Mouse (Mus musculus) C2C12 (cell line): ENCODE measurements around the gene Disp2.

Experiments
- CEBPB ChIP-seq: IDR thresholded peaks from one replicate; pipeline ENCODE4 v1.6.1; 2011; ENCODE audit warnings: low read depth, mild to moderate bottlenecking, control low read depth, moderate library complexity
- CTCF ChIP-seq: IDR thresholded peaks from one replicate; pipeline ENCODE4 v1.5.1; 2011; ENCODE audit not compliant: control insufficient read depth, insufficient read depth, insufficient read length
- FOSL1 ChIP-seq: IDR thresholded peaks from one replicate; pipeline ENCODE4 v1.8.0; 2011; ENCODE audit warnings: mild to moderate bottlenecking, low read length; ENCODE audit not compliant: poor library complexity, insufficient read depth, severe bottlenecking
- MAX ChIP-seq: IDR thresholded peaks from one replicate; pipeline ENCODE4 v1.6.1; 2011; ENCODE audit warnings: mild to moderate bottlenecking, control low read depth
- MYOD1 ChIP-seq: IDR thresholded peaks from one replicate; pipeline ENCODE4 v1.6.1; 2011; ENCODE audit warnings: low read depth; ENCODE audit not compliant: control insufficient read depth, insufficient read length
- USF1 ChIP-seq: IDR thresholded peaks from one replicate; pipeline ENCODE4 v1.6.1; 2011; ENCODE audit warnings: low read depth, mild to moderate bottlenecking, control low read depth, moderate library complexity

DNA sequence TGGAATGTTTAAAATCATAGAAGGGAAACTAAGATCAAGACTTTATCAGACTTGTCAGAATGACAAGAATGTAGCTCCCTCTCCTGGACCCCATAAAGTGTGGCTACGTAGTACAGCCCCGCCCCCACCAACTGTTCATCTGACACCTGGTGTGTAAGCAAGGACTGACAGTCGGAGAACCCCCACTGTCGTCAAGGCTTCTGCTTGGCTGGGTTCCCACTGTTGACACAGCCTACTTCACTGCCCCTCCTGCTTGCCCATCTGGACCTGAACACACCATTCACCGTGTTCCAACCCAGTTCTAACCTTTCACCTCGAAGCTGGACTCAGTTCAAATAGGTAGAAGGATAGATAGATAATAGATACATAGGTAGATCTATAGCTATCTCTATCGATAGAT lies 66.7 kb downstream of the Disp2 start:
- no peak for TF ChIP-seq USF1
- no peak for TF ChIP-seq CTCF
- no peak for TF ChIP-seq FOSL1
- no peak for TF ChIP-seq MAX
- no peak for TF ChIP-seq MYOD1
- TF ChIP-seq CEBPB, result no peak
